Mouse (Mus musculus): ENCODE results near the gene Per2. TPM values are rescaled to one million over a fixed set of nuclear protein-coding genes. Genes with fewer than 3 reads are reported as not detected.

Per2 gene
- polyA plus RNA-seq, 1 experiment from 2014 or later: 2.6 TPM

DNA sequence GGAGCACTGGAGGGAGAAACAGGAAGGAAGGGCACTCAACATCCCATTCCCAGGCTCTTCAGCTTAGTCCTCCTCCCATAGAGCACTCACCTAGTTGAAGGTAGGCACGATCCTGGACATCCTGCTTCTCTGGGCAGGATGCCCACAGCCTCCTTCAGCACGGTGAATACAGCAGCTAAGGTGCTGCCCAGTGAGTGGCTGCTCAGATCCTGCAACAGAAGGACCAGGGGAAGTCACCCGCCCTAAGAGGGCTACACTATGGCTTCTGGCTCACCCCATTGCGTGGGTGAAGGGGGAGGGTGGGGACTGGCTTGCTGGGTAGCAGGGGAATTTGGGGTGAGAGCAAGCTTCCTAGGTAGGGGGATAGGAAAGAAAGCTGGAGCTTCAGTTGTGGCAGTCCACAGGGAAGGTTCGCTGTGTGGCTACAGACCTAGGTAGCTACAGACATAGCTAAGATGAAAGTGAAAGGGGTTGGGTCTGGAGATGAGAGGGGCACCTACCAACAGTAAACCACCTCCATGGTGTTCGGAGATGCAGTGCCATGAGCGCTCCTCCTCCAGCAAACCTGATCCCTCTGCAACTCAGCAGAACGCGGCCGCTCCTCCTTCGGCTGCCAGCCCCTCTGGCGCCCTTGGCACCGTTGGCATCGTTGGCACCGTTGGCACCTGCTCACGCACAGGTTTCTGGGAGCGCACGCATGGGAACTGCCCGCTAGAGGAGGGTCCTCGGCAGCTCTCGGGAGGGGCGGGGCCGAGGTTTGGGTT, 53.5 kb downstream of the Per2 start:
- 0 out of 2 replicates have a peak, but pooled peaks cover 7% of the 10 kb centered on the region for H3K27me3 ChIP-seq
- H3K9ac ChIP-seq: no peak overlapping the region
- ATAC-seq: no peak
- H3K27ac ChIP-seq: no peak overlapping the region
- no peak overlapping the region; the same call in 1 of the 2 replicates for H3K4me2 ChIP-seq
- H3K36me3 ChIP-seq (ENCODE audit: poor library complexity, severe bottlenecking): peaks cover 5% of the 10 kb centered on the region
- WGBS: 60% methylated on average over 23 of the region's 23 CpGs
- H3K4me3 ChIP-seq: no peak overlapping the region
- H3K9me3 ChIP-seq (replicated peaks): no peaks in the 10 kb centered on the region
- peaks cover 4% of the 10 kb centered on the region; the same call in 1 of the 2 replicates for H3K4me1 ChIP-seq

DNA sequence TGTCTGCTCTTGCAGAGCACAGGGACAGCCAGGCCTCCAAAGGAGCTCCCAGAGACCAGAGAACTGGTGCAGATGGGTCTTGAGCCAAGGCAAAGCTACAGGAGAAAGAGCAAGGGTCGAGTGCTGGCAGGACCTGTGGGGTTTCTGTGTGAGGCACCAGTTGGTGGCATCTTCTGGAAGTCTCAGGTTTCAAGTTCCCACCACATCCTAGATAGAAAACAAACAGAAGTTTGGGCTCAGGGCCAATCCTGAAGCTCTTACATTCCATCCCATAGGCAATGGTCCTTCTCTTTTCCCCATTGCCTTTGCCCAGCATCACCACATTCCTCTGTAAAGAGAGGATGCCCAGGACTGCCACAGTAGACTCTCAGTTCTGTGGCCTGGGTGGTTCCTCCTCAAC, 54.1 kb downstream of the Per2 start:
- H3K27ac ChIP-seq: no peak overlapping the region
- no peak overlapping the region for H3K9ac ChIP-seq
- H3K36me3 ChIP-seq (ENCODE audit: poor library complexity, severe bottlenecking): no peaks in the 10 kb centered on the region
- H3K27me3 ChIP-seq: 0 out of 2 replicates have a peak, but pooled peaks cover 7% of the 10 kb centered on the region
- H3K4me3 ChIP-seq: no peak overlapping the region
- no peak overlapping the region for H3K4me2 ChIP-seq
- ATAC-seq: no peak
- no peaks in the 10 kb centered on the region for H3K9me3 ChIP-seq (replicated peaks)
- WGBS: 32% methylated on average over 1 of the region's 1 CpGs
- peaks cover 3% of the 10 kb centered on the region; the same call in 1 of the 2 replicates for H3K4me1 ChIP-seq

DNA sequence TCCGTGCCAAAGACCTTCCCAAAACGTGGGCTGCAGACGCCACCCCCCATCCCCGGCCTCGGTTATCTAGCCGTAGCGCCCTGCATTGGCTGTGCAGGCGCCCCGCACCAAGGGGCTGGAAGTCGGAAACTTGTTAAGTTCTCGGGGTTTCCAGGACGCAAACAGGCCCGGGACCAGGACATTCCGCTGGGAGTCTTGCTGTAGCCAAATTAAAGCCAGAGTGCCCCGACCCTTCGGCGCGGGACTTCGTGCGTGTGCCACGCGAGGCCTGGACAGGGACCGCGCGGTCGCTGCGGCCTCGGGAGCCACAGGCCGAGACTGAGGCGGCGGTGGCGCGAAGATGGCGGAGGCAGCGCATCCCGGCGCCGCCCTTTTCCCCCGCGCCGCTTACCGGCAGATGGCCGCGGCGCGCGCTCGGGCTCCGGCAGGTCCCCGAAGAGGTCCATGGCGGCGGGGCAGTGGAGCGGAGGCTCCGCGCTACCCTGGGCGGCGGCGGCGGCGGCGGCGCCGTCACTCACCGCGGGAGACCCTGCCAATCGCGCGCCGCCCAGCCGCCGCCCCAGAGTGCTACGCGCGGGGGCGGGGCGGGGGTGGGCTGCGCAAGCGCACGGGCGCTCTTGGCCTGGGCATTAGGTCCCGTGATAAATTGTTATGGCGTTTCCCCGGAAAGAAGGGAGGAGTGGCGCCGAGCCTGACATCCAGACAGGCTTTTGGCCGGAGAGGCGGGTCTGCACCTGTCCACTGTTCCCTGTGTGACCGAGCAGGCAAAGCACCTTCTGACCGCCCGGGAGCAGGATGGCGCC, 60.7 kb downstream of the Per2 start, which contains the start of gene Ilkap:
Gene Ilkap (minus strand): TSS at position 556 of the 803 bp plus-strand sequence.
- Histone ChIP-seq H3K4me2 (peak within 1 kb of the TSS; percentile 96), H3K36me3 (ENCODE audit: poor library complexity, severe bottlenecking) (peaks cover 22% of the 10 kb centered on the region), H3K4me3 (peak within 1 kb of the TSS; percentile 86), H3K9me3 (replicated peaks) (no peaks in the 10 kb centered on the region), H3K27me3 (no peaks in the 10 kb centered on the region), H3K9ac (peak within 1 kb of the TSS; percentile 89), H3K27ac (peak within 1 kb of the TSS; percentile 84), H3K4me1 (peaks cover 29% of the 10 kb centered on the region)
- ATAC-seq: peak; percentile 98
- WGBS: under 1% methylated on average over 88 of the region's 91 CpGs

DNA sequence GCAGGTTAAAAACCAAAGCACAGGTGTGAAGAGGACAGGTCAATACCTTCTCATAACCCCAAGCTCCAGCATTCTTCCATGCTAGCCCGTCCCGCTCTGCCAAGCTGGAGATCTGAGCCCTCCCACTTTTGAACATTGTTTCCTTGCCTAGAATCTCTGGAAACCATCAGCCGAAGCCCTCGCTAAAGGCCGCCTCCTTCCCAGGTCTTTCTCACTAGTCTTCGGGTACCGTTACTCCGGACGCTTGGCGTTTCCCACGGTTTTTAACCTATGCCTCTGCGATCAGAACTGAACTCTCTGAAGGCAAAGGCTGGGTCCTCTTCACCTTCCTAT, 61.2 kb downstream of the Per2 start:
- 2% methylated on average over 12 of the region's 12 CpGs for WGBS

DNA sequence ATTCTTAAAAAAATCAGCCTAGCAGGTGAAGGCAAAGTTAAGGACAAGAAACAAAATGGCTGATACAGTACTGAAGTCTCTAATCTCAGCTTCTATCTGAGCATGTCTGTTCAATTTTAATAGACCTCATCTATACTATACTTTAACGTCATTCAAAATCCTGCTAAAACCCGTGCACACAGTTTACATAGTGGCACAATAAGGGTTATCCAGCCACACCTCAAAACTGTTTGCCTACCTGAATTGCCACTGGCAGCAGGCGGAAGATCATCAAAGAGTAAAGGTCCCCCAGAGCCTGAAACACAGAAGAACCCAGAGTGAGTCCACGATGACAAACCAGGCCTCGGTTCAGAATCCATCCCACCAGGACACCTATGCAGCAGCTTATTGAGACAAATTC, 68.8 kb downstream of the Per2 start:
- Histone ChIP-seq H3K27me3 (no peaks in the 10 kb centered on the region), H3K4me2 (no peak overlapping the region), H3K4me1 (peaks cover 8% of the 10 kb centered on the region; the same call in 1 of the 2 replicates), H3K9ac (no peak overlapping the region), H3K36me3 (ENCODE audit: poor library complexity, severe bottlenecking) (peaks cover 86% of the 10 kb centered on the region), H3K4me3 (no peak overlapping the region), H3K9me3 (replicated peaks) (no peaks in the 10 kb centered on the region), H3K27ac (no peak overlapping the region)
- ATAC-seq: no peak
- WGBS: 93% methylated on average over 5 of the region's 5 CpGs

More for the DNA sequence above, 61.2 kb downstream of the Per2 start:
- H3K36me3 ChIP-seq (ENCODE audit: poor library complexity, severe bottlenecking): peaks cover 27% of the 10 kb centered on the region
- H3K4me2 ChIP-seq: peak overlapping the region; percentile 96
- H3K27me3 ChIP-seq: no peaks in the 10 kb centered on the region
- peak overlapping the region; percentile 84 for H3K27ac ChIP-seq
- H3K4me3 ChIP-seq: peak overlapping the region; percentile 86
- peaks cover 29% of the 10 kb centered on the region for H3K4me1 ChIP-seq
- H3K9me3 ChIP-seq (replicated peaks): no peaks in the 10 kb centered on the region
- ATAC-seq: no peak
- H3K9ac ChIP-seq: peak overlapping the region; percentile 89

DNA sequence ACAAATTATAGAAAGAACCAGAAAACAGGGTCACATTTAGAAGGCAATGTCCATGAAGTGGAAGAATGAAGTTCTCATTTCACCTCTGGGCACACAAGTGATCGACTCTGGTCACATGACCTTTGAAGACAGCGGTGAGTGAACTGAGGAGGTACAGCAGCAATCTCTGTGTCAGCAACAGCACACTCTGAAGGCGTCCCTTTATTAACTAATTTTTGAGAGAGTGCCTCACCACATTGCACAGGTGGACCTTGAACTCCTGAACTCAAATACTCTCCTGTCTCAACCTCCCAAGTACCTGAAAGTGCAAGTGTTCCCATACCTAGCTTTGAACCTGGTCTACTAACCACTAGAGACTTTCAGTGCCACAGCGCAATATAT, 78.0 kb downstream of the Per2 start:
- no peaks in the 10 kb centered on the region for H3K4me1 ChIP-seq
- WGBS: 92% methylated on average over 4 of the region's 4 CpGs
- no peaks in the 10 kb centered on the region for H3K9me3 ChIP-seq (replicated peaks)
- H3K27me3 ChIP-seq: no peaks in the 10 kb centered on the region
- H3K27ac ChIP-seq: no peak overlapping the region
- H3K36me3 ChIP-seq (ENCODE audit: poor library complexity, severe bottlenecking): peaks cover 94% of the 10 kb centered on the region
- no peak overlapping the region for H3K4me2 ChIP-seq
- H3K4me3 ChIP-seq: no peak overlapping the region
- H3K9ac ChIP-seq: no peak overlapping the region
- ATAC-seq: no peak

DNA sequence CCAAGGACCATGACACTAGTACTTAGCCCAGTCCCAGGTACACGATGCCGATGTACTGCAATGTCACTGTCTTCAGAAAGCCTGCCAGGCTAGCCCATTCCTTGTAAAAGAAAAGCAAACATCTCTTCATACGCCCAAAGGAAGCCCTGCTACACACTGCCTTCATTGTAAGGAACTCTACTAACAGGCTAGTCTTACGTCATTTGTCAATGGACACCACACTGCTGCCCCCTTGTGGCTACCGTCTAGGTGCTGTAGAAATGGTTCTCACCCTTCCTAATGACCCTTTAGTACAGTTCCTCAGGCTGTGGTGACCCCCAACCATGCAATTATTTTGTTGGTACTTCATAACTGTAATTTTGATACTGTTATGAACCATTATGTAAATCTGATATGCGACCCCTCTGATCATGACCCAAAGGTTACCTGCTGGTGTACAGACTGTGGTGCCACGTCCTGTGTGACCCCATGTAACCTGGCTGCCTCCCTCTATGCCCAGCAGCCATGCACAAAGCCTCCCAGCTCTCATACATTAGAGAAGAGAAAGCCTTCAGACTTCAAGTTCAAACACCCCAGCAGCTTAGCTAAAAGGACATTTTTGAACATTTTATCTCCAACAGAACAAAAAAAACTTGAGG, 78.6 kb downstream of the Per2 start:
- no peaks in the 10 kb centered on the region for H3K4me1 ChIP-seq
- H3K4me3 ChIP-seq: no peak overlapping the region
- peak; percentile 67; the same call in 1 of the 2 replicates for ATAC-seq
- H3K9me3 ChIP-seq (replicated peaks): no peaks in the 10 kb centered on the region
- no peak overlapping the region for H3K4me2 ChIP-seq
- peaks cover 95% of the 10 kb centered on the region for H3K36me3 ChIP-seq (ENCODE audit: poor library complexity, severe bottlenecking)
- no peak overlapping the region for H3K27ac ChIP-seq
- no peak overlapping the region for H3K9ac ChIP-seq
- WGBS: 61% methylated on average over 7 of the region's 7 CpGs
- H3K27me3 ChIP-seq: no peaks in the 10 kb centered on the region

DNA sequence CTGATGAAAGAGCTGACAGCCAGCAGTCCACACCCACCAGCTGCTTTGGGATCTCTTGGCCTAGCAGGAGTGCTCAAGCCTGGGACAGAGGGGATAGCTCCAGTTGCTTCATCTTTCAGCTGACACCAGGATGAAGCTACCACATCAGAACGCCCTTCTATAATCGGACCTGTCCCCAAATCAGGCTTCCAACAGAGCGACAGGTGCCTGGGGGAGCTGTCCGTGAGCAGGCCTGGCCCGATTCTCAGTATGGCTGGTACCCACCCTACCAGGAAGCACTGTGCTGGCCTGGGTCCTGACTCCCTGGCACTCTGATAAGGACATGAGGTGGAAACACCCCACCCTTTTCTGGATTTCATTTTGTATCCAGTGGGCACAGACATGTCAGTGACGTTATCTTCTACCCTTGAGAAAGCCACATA, 85.7 kb downstream of the Per2 start:
- Histone ChIP-seq H3K36me3 (ENCODE audit: poor library complexity, severe bottlenecking) (peaks cover 89% of the 10 kb centered on the region), H3K27me3 (no peaks in the 10 kb centered on the region), H3K27ac (no peak overlapping the region), H3K4me3 (no peak overlapping the region), H3K9ac (no peak overlapping the region), H3K4me1 (no peaks in the 10 kb centered on the region), H3K4me2 (no peak overlapping the region), H3K9me3 (replicated peaks) (no peaks in the 10 kb centered on the region)
- 90% methylated on average over 6 of the region's 6 CpGs for WGBS
- ATAC-seq: no peak

DNA sequence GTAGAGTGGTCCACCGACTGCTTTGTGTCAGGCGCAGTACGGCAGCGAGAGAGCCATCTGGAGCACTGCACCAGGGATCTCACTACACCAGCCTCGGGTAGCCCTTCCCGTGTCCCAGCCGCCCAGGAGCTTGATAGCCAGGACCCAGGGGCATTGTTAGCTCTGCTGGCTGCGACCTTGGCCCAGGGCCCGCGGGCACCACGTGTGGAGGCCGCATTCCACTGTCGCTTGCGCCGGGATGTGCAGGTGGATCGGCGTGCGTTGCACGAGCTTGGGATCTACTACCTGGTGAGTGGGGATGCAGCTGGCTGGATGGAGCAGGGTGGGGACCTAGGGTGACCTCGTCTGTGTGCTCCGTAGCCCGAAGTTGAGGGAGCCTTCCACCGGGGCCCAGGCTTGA, 89.1 kb downstream of the Per2 start:
- H3K4me1 ChIP-seq: peaks cover 10% of the 10 kb centered on the region
- H3K4me2 ChIP-seq: no peak overlapping the region
- no peak overlapping the region for H3K4me3 ChIP-seq
- peaks cover 20% of the 10 kb centered on the region for H3K27me3 ChIP-seq
- no peak overlapping the region for H3K9ac ChIP-seq
- 92% methylated on average over 23 of the region's 23 CpGs for WGBS
- H3K9me3 ChIP-seq (replicated peaks): no peaks in the 10 kb centered on the region
- ATAC-seq: no peak
- no peak overlapping the region for H3K27ac ChIP-seq
- H3K36me3 ChIP-seq (ENCODE audit: poor library complexity, severe bottlenecking): peaks cover 55% of the 10 kb centered on the region

DNA sequence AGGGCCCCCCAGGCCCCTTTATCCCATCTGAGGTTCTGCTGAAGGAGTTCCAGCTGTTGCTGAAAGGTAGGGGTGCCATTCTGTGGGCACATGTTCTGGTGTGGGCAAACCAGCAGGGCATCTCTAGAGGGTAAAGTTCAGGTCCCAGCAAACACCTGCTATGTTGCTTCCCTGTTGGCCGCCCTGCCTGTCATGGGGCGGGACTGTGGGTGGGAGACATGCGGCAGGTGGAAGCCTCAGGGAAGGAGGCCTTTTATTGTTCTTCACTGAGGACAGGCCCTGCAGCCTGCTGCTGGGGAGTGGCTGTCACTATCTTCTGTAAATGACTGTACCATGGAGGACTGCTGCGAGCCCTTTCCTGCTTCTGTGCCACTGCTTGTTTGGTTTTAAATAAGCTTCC, 89.7 kb downstream of the Per2 start:
- ATAC-seq: no peak
- Histone ChIP-seq H3K27me3 (peaks cover 20% of the 10 kb centered on the region), H3K4me3 (no peak overlapping the region), H3K4me1 (peaks cover 10% of the 10 kb centered on the region), H3K9ac (no peak overlapping the region), H3K4me2 (no peak overlapping the region), H3K27ac (no peak overlapping the region), H3K9me3 (replicated peaks) (peaks cover 4% of the 10 kb centered on the region; the same call in 1 of the 2 replicates), H3K36me3 (ENCODE audit: poor library complexity, severe bottlenecking) (peaks cover 48% of the 10 kb centered on the region)
- WGBS: 70% methylated on average over 4 of the region's 4 CpGs

DNA sequence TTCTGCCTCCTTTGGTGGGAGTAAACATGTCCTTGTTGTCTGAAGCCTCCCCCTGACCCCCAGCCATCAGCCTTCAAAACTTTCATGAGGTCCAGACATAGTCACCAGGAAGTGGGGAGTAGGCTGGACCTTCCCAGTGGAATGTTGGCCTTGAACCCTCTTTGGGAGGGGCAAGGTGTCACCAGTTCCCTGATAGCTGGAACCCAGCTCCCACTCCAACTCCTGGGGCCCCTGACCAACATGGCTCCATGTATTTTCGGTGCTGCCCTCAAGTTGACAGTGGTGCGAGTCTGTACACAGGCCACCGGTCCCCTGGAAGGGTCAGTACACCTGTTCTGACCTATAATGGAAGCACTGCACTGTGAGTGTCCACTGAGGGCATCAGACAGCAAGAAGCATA, 91.8 kb downstream of the Per2 start:
- no peak overlapping the region for H3K4me2 ChIP-seq
- 95% methylated on average over 3 of the region's 3 CpGs for WGBS
- peaks cover 10% of the 10 kb centered on the region for H3K4me1 ChIP-seq
- H3K4me3 ChIP-seq: no peak overlapping the region
- ATAC-seq: no peak
- peaks cover 5% of the 10 kb centered on the region; the same call in 1 of the 2 replicates for H3K9me3 ChIP-seq (replicated peaks)
- peaks cover 27% of the 10 kb centered on the region for H3K36me3 ChIP-seq (ENCODE audit: poor library complexity, severe bottlenecking)
- peaks cover 20% of the 10 kb centered on the region for H3K27me3 ChIP-seq
- no peak overlapping the region for H3K9ac ChIP-seq
- H3K27ac ChIP-seq: no peak overlapping the region

Measured in forebrain, embryonic 13.5 days (tissue).